Mouse (Mus musculus) spleen, adult 12 weeks (tissue): Measurements from ENCODE around the gene Ptpn22.
"Not testable (repeated sequence)": the region's sequence is repeated elsewhere in the genome, so short reads cannot be mapped to it uniquely, and the experiment has no call there.

Experiments used
- DNase-seq: peaks from one replicate; pipeline ENCODE4 v3.0.0; 2022; ENCODE audit warnings: low spot score

The Ptpn22 gene

DNA sequence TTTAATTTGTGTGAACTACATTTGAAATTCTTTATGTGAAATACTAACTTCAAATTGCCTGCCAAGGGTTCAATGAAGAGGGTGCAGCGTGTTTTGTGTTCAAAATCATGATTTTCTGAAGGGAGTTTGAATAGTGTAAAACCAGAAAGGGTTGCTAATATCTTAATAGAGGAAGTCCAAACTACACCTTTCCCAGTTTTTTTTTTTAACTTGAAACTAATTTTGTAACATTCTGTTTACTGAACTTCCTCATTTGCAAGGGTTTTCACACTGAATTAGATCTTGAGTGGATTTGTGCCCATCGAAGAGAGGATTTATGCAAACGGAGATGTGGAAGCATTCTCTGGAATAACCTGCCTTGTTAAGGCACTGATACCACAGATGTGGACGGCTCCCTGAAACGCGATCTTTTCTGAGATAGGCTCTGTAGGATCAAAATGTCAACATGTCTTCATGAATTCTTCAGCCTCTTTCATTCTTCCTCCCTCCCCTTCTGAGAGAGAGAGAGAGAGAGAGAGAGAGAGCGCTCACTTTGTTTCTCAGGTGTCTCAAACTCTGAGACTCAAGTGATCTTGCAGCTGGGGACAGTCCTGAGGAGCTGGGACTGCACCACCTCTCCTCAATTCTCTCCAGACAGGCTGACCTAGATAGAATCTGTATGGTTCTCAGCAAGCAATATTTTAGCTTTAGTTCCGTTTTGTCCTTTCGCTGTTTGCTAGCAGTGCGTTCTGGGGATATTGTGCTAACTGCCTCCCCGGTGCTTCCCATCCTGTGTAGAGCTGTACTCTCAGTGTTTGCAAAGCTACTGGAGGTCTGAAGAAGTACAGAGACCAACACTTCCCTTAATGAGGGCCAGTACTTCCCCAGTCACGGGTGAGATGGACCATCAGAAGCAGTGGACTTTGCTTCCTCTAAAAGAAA lies at the start of gene Ptpn22:
Gene Ptpn22, plus strand, starts transcription at position 915 of the 921 bp plus-strand sequence.
- no peak for DNase-seq

DNA sequence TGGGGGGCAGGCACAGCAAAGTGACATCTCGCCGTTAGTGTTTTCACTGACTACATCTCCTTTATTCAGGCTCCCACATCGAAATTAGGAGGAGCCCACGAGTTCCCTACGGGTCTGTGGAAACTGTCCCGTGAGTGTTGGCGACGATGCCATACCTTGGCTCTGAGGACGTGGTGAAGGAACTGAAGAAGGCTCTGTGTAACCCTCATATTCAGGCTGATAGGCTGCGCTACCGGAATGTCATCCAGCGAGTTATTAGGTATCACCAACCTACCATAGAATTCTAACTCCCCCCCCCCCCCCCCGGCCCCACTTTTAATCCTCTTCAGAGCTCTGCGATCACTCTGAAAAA lies 49.8 kb upstream of the Ptpn22 start:
- no peak for DNase-seq

DNA sequence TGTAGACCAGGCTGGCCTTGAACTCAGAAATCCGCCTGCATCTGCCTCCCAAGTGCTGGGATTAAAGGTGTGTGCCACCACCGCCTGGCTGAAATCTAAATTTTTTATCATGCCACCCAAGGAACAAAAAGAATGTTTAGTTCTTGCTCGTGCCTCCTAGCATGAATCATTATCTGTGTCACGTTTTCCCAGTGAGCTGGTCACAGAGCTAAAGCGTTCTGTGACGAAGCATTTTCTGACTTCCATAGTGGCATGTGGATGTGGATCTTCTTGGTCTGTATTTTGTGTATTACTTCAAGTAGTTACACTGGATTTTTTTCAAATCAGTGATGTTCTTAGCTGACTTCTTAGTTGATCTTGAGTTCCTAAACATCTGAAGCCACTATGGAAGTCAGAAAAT lies 48.6 kb upstream of the Ptpn22 start:
- DNase-seq, result no peak

DNA sequence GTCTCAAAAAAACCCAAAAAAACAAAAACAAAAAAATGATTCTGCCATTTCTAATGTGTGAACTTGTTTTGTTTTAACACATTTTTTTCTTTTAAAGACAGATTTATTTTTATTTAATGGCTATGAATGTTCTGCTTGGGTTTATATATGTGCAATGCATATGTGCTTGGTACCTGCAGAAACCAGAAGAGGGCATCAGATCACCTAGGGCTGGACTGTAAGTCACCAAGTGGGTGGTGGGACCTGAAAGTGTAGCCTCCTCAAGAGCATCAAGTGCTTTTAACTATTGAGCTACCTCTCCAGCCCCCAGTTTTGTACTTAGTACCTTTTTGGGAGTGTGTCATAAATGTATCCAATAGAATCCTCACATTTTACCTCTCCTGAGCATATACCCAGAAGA lies 32.0 kb upstream of the Ptpn22 start:
- no peak for DNase-seq

DNA sequence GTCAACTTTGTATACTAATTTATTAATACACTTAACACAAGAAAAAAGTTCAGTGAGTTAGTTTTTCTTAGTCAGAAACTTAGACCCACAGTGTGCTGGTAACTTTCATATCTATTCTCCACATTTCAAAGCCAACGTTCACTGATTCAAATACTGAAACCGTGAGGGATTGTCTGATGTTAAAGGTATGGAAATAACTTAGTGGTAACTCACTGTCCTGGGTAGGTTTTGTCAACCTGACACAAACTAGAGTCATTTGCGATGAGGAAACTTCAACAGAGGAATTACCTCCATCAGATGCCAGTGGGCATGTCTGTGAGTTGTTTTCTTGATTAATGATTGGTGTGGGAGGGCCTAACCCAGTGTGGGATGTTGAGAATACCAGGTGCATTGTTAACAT lies 30.6 kb upstream of the Ptpn22 start:
- no peak for DNase-seq

DNA sequence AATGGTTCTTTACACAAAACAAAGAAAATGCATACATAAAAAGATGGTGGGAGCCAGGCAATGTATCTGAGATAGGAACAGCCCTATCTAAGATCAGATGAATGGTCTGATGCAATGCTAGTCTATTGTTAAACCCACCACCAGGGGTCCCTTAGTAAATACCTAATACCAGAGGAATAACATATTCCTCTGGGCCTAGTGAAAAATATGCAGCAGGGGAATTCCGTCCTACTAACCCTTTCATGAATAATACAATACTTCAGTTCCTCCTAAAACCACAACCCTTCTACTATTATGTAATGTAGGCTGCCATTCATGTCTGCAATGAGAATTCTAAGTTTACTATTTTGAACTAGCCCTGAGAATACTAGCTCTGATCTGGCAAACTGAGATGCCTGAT lies 28.9 kb upstream of the Ptpn22 start:
- not testable (repeated sequence) for DNase-seq

DNA sequence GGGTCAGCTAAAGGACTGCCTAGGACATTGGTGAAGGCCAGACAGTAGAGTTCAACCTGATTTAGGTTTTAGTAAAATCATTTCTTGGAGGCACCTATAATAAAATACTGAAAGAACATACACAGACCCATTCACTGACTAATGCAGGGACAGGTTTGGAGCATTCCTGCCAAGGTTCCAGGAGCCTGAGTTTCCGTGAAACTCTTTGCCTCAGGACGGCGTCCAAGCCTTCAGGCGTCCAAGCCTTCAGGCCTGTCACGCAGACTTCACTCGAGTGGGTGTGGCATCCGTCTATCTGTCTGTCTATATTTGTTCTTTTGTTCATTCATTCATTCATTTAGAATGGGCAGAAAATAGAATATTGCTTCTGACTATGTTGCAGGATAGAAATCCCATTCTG lies 28.4 kb upstream of the Ptpn22 start:
- DNase-seq, result no peak

DNA sequence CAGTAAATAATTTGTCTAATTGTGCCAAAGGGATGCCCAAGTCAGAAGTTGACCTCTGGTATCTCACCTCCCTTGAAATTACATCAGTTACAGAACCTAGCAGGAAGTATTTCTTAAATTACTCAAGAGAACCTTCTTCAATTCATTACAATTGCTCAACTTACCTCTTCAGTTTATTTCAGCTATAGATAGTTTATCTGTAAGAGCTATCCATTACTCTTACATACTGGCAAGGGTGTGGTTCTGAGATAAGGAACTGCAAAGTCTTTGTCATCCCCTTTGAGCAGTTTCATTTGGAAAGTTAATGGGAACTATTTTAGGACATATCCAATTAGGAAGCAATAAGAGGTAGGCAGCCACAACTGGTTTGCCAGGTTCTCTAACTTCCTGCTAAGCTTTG lies 27.2 kb upstream of the Ptpn22 start, which contains the start of gene Bcl2l15:
Gene Bcl2l15, plus strand, starts transcription at position 176 of the 400 bp plus-strand sequence.
- no peak for DNase-seq

DNA sequence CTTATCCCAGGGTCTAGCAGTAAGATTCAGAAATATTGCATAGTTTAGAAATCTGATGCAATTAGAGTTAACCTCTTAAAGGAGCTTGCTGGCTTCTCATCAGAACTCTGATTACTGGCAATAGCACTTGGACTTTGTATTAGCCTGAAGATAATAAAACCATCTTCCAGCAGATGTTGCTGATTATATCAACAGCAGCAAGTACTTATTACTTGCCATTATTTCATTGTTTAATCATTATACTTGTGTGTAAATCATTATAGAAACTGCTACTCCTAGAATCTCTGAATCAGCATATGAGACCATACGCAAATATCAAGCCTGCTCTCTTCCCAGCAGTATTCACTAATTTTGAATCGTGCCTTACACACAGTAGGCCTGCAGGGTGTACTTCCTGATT lies 25.6 kb upstream of the Ptpn22 start:
- no peak for DNase-seq

DNA sequence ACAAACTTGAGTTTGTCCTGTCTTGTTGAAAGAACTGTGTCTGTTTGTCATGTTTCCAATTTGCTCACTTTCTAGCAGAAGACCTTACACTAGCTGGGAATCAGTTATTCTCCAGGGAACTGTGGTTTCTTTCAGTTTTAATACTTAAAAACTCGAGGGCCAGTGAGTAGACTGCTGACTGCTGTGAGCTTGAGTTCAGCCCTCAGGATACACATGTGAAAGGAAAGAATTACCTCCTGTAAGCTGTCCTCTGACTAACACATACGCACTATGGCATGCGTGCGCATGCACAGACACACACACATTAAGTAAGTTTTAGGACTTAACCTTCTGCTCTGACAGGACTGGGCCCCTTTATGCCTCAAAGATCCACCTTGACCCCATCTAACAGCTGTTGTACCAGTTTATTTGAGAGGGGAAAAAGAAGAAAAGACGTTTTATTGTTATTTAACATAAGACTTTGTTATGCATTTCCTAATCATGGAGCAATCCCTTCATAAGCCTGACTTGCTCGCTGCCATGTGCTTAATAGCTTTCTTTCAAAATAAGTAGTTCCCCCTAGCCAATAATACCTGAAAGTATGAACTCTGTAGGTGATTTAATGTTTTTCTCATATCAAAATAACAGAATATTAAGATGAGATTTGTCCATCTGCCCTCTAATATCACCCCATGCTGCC lies 24.2 kb upstream of the Ptpn22 start:
- no peak for DNase-seq

DNA sequence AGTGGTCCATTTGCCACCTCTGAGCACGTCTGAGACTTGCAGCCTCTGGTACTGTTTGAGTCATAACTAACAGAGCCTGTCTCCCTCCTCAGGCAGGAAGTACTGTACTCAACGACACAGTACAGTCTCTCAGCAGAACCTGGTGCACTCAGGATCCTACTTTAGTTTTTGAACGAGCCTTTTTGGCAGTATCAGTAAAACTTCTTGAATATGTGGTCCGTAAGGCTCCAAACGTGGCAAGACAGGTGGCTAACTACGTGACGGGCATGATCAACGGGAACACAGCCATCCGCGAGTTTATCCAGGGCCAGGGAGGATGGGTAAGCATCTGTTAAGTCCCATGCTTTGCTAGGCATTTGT lies 23.7 kb upstream of the Ptpn22 start:
- no peak for DNase-seq

DNA sequence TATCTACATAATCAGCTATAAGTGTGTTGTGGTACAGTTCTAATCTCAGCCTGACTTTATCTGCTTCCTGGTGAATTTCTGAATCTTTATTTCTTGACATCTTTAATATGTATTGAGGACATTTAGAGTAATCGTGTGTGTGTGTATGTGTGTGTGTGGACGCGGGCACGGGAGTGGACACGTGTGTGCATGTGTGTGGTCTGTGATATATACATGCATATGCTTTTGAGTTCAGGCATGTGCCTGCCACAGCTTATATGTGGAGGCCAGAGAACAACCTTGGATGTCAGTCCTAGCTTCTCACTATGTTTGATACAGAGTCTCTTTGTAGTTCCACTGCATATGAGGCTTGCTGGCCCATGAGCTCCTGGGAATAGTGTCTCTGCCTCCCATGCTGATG lies 23.1 kb upstream of the Ptpn22 start:
- DNase-seq, result no peak

DNA sequence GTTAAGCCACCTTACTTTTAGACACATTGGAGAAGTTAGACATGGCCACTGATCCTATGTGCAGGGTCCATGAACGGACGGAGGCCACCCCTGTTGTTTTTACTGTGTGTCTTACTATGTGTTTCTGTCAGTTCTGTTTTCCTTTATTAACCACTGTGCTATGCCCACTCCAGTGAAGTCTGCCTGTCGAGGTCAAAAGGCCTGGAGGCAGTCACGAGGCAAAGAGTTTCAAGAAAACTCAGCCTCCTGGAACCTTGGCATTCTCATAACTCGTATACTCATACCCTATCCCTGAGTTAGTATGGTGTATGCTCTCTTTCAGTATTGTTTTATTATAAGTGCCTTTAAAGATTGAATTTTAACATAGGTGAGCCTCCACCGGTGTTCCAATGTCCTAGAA lies 19.9 kb upstream of the Ptpn22 start:
- DNase-seq, result no peak

DNA sequence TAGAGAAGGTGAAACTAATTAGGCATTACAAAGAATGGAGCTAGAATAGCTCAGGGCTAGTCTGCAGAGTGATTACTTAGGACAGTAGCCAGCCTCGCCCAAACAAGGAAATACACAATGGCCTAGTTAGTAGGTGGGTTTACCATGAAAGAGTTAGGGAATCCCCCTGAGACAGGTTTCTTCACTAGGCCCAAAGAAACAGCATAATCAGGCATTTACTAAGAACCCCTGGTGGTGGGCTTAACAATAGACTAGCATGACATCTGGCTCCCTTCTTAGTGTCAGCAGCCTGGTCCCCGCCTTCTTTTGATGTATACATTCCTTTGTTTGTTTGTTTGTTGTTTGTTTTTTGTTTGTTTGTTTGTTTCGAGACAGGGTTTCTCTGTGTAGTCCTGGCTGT lies 19.4 kb upstream of the Ptpn22 start:
- DNase-seq, result not testable (repeated sequence)

DNA sequence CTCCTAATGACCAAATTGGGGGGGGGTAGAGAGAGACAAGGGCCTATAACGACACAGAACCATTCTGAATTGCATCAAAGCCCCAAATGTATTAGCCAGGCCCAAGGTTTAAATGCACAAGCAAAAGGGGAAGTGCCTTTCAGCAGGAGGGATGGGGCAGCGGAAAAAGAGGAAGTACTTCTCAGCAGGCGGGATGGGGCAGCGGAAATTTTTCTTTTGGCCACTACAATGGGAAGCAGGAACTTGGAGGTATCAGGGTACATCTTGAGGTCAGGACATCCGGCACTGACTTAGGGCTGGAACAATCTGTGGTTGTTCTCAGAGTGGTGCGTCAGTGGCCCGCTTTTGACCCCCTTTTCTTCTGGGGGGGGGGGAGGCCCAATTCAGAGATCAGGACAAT lies 18.6 kb upstream of the Ptpn22 start:
- DNase-seq, result not testable (repeated sequence)

DNA sequence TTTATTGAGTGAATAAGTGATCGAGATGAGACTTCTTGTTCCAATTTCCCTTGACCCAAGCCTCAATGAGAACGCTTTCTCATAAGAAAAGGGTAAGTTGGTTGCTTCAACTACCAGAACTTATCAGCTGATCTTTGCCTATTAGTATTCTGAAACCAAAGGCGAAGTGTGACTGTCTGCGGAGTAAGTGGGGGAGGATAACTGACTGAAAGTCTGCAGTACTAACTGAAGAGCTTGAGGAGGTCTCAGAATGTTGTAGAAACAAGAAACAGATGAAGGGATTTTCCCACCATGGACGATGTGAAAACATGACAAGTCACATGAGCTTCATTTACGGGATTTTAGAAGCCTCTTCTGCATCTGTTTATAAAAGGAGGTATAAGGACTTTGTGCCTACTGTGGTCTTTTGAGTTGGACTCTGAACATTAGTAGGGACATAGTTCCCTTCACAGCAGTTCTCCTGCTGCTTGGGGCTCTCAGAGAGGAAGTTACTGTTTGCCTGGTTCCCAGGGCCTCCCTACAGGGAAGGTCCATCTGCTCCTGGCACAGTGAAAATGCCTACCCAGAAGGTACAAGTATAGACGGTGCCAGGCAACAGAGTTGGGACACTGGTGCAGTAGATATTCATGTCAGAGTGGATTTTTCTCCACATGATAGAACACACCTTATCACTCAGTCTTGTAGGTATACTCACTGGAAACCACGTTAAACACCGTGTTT lies 8.8 kb upstream of the Ptpn22 start:
- DNase-seq, result no peak

DNA sequence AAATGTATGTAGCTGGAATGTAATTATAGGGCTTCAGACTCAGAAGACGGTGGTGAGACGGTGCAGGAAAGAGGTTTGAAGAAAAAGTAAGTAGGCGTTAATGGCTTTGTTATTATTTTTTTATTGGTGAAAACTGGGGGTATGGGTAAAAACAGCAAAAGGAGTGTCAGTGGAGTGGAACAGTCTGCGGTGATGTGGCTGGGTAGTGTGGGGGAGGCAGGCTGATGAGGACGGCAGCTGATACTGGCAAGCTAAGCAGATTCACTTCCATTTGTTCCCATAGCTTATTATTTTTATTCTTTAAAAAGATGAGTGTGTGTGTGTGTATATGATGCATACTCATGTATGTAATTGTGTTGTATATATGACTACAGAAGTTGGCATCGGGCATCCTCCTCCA lies 8.1 kb upstream of the Ptpn22 start:
- DNase-seq, result no peak

DNA sequence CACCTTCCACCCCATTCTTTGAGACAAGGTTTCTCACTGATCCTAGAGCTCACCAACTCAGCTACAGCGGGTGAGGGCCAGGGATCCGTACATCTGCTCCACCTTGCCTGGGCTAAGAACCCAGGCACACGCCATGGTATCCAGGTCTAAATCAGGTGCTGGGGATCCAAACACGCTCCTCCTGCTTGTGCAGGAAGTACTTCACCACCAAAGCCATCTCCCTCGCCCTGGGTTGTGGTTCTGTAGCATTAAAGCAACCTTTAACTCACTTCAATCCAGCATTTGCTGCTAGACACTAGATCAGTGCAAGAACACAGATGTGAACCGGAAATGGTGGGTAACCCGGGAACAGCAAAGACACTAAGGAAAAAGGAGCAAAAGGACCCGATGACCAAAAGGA lies 7.7 kb upstream of the Ptpn22 start:
- no peak for DNase-seq

DNA sequence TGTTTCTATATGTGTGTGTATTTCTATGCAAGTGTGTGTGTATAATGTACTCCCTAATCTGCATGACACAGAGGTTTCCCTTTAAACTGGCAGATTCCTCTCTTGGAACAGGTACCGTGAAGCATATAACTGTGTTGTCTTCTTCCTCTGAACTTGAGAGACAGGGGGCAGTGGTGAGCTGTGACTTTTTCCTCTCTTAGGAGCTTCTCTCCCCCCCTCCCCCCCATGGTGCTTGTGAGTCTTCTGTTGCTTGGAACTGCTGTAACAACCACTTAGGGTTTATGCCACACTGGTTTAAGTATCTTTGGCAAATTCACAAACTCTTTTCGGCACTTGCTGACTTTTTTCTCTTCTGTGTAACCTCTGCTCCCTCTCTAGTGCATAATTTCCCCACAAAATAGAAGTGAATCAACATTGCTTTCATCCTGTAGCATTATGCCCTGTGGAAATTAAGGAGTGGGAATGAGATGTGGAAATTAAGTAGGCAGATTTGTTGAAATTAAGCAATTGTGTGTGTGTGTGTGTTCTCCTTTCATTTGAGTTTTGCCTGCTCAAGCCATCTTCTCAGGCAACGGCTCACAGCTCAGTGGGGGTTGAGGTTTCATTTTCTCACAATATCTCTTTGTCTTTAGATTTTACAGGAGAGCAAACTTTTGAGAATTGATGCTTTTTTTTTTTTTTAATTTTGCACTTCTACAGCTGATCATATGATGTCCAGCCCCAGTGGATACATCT lies 6.9 kb upstream of the Ptpn22 start:
- peak; percentile 40 for DNase-seq

DNA sequence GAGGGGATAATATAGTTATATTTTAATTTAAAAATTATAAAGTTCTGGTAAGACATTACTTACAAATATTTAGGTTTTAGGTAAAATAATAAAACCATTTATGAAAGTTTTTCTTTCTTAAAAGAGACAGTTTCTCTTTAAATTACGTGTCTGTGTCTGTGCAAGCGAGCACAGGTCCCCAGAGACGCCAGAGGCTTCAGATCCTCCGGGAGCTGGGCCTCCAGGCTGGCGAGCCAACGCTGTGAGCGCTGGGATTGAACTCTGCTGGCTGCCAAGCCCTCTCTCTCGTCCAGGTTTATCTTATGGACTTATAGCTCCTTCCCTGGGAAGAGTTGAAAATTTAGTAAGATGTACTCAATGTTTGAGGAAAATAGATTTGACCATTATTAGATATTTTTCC lies 5.8 kb upstream of the Ptpn22 start:
- DNase-seq, result no peak

DNA sequence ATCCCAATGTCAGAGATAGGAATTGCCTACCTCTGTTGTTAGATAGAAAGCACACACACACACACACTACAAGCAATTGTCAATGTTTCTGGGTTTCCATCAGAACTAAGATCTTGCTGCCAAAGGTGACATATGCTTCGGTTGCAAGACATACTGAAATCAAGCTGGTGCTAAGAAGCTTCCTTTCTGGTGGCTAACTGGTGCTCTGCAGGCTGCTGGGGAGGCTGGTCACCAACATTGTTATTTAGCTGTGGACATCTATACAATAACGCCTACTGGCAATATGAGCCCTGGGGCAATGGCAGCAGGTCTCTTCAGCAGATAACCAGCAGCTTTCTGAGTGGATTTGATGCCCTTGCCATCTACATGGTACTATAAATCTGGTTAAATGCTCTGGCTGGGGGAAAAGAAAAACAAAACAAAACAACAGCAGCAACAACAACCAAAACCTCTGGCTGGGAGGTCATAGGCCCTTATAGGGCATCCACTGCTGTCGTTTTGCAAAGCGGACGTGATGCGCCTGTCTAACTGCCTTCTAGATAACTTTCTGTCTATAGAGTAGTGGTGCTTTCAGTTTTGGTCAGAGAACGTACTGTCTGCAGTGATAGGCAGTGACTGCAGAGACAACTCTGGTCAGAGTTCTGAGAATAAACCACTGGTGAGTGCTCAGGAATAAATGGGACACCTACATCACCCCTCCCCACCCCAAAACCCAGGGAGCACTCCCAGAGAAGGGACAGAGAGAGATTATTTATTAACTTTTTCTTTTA lies 2.4 kb upstream of the Ptpn22 start:
- DNase-seq, result no peak
